Mouse (Mus musculus): Measurements from ENCODE around the gene Anp32b.

Anp32b gene

DNA sequence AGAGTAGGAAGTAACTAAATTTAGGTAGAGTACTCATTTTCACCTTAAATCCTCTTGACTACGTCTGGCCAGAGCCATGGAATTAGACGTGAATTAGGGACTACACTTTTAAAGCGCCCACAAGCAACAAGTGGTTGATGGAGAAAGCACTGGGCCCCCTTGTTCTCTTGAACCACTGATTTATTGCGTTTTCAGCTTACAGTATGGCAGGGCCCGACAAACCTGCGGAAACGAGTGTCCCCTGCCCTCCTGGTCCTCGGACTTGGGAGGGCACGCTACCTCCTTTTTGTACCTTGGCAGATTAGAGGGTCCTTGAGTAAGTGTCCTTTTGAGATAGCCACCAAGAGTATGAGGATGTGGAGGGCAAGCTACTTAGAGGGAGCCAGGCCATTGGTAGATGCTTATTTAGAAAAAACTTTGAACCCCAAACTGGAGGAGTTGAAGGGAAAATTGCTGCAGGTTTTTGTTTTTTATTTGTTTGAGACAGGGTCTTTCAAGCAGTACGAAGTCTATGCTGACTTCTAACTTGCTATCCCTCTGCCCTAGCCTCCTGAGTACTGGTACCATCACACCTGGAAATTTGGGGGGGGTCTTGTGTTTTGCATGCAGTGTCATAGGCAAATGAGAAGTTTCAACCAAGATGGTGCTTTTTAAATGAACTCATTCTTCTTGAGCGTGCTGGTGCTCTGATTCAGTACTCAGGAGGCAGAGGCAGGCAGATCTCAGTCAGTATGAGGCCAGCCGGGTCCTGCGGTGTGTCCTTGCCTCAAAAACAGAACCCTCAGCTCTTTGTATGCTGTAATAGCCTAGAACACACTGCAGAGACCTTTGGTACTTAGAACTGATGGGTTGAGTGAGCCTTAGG, 2.4 kb downstream of the Anp32b start:
- no peak for DNase-seq (ENCODE audit: low read depth, low spot score)

DNA sequence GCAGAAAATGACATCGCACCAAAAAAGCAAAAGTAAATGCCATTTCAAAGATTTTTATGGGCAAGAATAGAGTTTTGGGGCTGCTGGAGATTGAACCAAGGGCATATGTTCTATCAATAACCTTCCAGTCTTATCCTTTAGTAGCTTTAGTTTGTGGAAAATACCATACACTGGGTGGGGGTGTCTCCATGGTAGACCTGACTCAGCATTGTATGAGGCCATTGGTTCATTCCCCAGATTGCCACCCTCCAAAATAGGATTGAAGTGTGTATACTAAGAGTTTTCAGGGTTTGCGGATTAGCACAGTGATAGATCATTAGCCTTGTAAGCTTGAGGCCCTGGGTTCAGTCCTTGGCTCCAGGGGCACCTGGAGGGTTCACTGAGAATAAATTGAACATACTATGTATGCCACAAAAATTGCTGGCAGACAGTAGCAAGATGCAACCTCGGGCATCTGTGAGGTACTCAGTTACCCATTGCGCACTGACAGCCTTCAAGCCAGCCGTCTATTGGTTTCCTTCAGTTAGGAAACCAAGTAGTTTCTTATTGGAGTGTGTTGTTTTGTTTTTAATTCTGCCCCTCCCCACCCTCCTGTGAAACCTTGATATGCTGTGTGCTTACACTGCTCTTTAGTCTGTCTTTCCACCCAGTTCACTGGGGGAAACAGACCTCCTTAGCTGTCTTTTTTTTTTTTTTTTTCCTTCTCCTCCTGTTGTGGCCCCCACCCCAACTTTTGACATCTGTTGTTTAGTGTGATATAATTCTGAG, 3.6 kb downstream of the Anp32b start:
- DNase-seq (ENCODE audit: low read depth, low spot score), result no peak

DNA sequence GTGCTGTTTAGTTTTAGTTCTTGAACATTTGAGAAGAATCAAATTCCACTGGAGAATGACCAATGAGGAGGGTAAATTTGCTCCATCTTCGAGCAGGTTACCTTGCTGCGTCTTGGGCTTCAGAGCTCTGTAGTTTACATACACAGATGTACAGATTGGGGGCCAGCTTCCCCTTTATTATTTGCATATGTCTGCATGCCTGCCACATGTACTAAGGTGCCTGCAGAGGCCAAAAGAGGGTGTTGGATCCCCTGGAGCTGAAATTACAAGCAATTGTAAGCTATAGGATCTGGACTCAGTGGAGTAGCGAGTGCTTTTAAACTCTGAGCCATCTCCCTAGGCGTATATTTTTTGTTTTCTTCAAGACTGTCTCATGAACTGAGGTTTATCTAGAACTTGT, 6.1 kb downstream of the Anp32b start:
- no peak for DNase-seq (ENCODE audit: low read depth, low spot score)

DNA sequence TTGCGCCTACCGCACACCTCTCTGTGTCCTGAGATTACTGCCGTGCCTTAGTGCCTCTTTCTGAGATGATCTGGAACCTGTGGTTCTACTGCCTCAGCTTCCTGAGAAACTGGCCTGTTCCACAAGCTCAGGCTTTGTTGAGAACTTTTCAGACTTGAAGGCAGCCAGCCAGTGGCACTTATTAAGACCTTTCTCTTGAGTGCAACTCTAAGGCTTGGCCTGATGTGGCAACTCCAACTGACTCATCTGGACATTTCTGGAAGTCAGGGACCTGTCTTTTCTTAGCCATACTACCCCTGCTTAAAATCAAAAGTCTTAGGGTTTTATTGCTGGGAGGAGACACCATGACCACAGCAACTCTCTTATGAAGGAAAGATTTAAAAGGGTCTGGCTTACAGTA, 6.5 kb downstream of the Anp32b start:
- no peak for DNase-seq (ENCODE audit: low read depth, low spot score)

DNA sequence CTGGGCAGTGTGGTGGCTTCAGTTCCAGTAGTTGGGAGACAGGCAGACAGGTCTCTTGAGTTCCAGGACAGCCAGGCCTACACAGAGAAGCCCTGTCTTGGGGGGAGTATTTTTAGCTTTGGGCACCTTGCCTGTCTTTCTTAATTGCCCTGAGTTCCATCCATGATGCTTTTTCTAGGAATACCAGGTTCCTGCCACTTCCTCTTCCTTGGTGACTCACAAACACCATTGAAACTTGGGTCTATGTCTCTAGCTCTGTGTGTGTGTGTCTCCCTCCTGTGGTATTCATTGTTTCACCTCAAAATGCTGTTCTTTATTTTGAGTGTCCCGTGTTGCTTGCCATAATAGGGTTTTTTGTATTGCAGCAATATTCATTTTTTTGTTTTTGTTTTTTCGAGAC, 7.7 kb downstream of the Anp32b start:
- no peak for DNase-seq (ENCODE audit: low read depth, low spot score)

DNA sequence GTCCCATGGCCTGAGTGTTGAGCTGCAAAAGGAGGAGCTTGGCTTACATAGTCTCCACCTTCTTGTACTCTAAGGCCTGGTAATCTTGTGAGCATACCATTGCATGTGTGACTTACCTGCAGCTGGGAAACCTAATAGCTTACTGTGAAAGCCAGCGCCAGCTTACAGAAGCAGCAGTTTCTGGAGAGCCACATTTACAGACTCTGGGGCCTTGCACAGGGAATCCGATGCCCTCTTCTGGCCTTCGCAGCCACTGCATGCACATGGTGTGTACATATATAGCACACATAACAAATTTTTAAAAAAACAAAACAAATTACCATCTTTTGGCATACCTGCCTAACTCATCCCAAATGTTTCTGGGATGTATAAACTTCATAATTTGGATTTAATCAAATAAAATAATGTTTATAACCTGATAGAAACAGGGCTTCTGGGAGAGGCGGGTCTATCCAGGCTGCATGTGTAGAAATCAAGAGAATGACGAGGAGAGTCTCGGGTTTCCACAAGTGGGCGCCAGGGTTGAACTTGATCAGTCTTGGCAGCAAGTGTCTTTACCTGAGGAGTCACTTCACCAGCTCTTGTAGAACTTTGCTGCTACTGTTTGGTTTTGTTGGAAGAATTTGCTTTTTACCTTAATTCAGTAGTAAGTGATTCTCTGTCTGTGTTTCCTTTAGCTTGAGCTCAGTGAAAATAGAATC, 12.6 kb downstream of the Anp32b start:
- DNase-seq (ENCODE audit: low read depth, low spot score), result no peak

DNA sequence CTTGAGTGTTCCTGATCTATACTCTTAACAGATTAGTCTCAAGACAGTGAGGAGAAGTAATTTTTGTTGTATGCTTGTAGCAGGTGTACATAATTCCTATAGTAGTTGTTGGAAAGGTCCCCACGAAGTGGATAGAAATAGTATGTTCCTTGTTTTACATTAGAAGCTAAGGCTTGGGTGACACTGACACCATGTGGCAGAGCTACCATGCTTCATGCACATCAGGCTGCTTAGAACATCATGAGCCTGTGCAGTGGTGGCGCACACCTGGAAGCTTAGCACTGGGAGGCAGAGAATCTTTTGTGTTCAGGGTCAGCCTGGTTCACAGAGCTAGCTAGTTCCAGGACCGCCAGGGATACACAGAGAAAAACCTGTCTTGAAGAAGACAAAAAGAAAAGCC, 15.0 kb downstream of the Anp32b start:
- DNase-seq (ENCODE audit: low read depth, low spot score), result no peak

DNA sequence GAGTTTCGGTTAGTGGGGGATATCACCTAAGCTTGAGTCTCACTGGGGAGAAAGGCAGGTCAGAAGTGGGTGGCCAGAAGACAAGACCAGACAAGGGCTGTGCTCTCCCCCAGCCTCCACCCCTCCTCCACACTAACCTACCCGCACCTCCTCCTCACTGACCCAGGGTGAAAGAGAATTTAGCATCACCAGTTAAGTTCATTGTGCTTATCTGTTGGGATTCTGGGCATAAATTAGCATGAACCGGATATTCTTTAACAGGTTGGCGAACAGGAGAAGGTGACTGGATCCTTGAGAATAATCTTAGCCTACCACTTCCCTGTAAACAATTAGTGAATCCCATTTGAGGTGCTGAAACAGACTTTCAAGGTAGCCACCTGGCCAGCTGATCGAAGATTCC, 24.4 kb downstream of the Anp32b start:
- no peak for DNase-seq (ENCODE audit: low read depth, low spot score)

DNA sequence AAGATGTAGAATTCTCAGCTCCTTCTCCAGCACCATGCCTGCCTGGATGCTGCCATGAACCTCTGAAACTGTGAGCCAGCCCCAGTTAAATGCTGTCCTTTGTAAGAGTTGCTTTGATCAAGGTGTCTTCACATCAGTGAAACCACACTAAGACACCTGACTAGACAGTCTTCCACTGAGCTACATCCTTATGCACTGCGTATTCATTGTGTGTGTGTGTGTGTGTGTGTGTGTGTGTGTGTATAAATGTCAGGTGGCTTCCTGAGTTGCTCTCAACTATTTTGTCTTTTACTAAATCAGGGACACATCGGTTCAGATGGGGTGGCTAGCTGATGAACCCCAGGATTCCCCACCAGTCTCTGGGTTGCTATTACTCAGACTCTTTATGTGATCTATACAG, 28.4 kb downstream of the Anp32b start:
- DNase-seq (ENCODE audit: low read depth, low spot score), result no peak

DNA sequence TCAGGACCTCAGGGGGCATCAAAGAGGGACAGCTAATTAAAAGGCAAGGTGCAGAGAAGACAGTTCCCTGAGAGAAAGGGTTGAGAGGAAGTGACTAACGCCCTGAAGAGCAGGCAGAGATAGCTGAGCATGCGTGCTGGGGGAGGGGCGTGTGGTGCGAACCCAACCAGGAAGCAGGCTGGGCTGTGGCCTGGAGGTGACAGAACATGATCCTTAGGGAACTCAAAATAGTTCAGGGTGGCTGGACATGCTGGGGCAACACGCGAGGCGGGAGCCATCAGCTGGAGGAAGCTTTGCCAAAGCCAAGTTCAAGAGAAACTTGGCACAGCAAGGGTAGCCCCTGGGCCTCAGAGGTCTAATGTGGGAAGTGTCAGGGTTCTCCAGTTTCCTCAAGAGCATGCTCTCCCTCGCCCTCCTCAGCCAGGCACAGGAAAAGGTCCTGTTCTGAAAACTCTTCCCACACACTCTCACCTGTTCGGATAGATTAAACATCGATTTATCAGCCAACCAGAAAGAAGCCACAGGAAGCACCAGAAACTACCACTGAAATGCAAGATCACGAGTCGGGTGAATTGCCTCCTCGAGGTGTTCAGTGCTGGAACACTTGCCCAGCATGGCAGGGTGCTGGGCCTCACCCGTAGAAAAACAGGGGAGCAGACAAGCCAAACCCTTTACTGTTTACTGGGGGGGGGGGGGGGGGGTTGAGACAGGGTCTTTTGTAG, 35.2 kb downstream of the Anp32b start:
- no peak for DNase-seq (ENCODE audit: low read depth, low spot score)

DNA sequence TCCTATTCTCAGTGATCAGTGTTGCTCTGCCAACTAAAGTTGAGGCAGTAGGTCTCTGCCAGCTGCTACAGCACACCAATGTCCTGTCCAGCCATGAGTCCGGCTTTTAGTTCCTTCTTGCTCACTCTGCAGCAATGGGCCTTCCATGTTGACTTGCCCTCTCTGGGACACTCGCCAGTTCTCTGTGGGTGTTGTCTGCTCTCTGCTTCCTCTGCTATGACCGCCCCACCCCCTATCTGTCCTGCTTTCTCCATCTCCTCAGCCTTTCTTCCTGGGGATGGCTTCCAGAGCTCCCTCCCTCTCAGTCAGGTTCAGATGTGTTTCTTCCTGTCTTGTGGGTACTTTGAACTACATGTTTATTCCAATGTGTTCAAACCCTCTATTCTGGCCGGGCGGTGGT, 36.6 kb downstream of the Anp32b start:
- no peak for DNase-seq (ENCODE audit: low read depth, low spot score)

DNA sequence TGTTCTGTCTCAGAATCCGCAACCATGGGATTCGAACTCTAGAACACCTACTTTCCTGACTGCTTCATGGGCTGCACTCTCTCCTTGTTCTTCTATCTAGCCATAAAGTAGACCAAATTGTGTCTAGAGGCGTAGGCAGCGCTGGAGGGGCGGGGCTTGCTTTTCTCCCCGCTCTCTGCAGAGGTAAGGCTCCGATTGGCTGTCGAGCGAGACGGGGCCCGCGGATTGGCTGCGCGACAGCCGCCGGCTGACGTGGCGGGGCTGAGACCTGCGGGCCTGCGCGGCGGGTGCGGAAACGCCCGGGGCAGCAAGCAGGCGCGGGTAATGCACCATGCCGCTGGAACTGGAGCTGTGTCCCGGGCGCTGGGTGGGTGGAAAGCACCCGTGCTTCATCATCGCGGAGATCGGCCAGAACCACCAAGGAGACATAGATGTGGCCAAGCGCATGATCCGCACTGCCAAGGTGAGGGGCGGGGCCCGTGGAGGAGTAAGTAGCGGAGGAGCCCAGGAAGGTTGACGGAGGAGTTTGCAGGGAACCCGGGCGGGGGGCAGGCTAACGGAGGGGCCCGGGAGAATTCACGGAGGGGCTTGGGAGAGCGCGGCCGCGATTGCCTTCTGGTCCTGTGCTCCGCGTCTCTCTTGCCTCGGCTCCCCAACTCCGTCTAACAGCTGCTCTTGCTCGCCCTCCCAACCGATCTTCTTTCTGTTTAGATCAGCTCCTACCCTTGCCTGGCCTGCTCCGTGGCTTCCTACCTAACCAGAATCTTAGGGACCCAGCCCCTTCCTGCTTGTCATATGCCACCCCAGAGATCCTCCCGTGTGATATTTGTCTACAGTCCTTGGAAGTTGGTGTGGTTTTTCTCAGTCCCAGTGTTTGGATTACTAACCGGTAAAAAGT, 38.6 kb downstream of the Anp32b start, which contains the start of gene Nans:
Nans (plus strand) TSS at position 221 of the 898 bp plus-strand sequence.
- DNase-seq (ENCODE audit: low read depth, low spot score), result peak; percentile 67

DNA sequence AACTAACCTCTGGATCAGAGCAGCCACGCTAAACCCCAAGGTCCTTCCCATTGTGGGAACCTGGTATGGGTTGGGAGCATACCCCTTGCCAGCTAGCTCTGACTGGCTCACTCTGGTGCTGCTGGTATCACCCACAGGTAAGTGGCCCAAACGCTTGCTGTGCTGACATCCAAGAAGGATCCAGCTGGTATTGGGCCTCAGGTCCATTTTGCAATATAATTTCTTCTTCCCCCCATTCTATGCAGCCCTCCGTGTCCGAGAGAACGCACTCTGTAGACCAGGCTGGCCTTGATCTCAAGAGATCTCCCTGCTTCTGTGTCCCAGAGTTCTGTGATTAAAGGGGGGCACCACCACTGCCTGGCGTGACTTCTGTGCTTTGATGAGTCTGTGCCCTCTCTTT, 42.4 kb downstream of the Anp32b start:
- DNase-seq (ENCODE audit: low read depth, low spot score), result no peak

DNA sequence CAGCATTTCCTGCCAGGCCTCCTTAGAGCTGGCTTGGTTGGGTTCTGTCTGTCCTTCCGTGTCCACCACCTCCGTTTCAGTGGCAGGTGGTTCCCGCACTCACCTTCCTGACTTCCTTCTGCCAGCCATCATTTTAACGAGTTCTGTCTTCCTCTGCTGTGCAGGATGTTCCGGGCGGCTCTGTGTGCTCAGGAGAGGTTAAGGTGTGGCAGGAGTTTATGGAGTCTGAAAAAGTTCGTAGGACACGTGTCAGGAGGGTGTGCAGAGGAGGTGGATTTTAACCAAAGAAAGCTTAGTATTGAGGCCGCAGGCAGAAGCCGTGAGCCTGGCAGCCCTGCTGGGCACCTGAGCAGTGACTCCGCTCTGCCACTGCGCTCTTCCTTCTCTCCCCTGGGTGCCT, 44.8 kb downstream of the Anp32b start:
- DNase-seq (ENCODE audit: low read depth, low spot score), result no peak

DNA sequence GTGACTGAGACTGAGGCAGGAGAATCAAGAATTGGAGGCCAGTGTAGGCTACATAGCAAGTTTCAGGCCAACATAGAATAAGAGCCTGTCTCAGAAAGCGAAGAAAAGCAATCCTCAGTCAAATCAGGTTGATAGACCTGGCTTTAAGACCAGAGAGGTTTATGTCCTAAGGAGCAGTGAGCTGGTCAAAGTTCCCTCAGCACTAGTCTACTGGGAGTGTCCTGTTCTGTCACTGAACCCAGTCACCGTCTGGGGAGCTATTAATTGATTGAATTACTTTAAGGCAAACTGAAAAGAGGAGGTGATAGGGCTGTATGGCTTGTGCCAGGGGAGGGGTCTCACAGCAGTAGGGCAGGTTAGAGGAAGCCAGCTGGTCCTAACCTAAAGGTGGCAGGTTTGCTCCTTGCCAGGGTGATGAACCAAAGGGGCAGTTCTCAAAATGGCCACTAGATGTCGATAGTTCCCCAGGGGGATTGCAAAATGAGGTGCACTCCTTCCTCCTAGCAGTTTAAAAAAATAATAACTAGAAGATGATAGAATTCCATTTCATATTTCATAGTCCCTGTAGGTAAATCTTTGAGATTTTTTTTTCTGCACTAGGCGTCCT, 46.7 kb downstream of the Anp32b start:
- peak; percentile 40 for DNase-seq (ENCODE audit: low read depth, low spot score)

DNA sequence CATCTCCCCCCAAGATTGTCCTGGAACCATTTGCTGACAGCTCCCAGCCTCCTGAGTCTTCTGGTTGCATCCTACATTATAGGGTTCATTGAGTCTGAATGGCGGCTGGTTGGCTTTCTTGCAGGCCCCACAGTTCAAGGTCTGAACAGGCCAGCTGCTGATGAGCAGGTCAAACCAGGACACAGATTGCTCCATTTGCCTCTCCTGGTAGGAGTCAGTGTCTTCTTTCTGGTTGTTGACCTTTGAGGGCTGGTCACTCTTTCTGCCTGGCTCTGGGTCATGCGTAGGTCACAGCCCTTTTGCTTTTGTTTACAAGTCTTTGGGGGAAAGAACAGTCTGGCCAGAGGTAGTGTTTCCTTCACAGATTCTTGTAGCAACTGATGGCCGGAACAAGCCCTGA, 47.8 kb downstream of the Anp32b start:
- DNase-seq (ENCODE audit: low read depth, low spot score), result no peak

DNA sequence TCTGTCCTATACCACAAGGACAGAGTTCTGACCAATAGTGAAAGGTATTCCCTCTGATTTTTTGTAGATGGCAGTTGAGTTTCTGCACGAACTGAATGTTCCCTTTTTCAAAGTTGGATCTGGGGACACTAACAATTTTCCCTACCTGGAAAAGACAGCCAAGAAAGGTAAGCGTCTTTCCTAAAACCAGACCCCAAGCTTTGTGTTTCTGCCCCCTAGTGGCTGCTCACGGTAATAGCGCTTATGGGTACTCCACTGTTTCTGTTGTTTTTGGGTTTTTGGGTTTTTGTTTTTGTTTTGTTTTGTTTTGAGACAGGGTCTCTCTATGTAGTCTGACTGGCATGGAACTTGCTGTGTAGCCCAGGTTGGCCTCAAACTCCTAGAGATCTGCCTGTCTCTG, 48.3 kb downstream of the Anp32b start:
- no peak for DNase-seq (ENCODE audit: low read depth, low spot score)

DNA sequence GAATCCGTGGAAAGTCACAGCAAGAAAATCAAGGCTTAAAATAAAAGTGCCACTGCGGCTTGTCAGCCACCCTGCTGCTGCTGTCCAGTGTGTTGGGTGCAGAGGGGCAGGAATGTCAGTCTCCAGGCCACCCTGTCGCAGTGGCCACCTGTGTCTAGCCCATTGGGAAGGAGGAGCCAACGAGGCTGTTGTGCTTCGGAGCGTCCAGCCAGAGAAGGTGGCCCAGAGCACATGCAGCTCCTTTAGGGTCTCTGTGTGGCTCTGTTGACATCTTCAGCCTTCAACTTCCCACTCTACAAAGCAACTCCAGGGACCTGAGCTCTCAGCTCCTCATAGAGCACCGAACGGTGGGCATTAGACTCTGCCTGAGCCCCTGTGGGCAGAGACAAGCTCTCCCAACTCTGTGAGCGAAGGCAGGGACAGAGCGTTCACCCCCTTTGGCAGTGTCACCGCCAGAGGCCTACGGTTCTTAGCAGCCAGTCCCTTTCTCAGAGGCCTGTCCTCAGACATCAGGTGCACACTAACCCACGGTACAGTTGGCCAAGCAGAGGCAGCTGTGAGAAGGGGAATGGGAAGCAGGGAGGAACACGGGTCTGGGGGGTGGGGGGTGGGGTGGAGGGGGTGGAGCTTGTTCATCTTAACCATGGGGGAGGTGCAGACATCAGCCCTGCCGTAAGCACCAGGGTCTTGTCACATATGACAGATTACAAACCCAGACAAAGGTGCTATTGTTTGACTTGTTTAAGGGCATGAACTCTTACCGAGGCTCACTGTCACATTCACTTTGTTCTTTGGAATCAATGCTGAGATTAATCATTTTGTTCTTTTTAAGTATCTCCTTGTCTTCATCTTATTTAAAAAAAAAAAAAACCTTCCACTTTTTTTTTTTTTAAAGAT, 52.2 kb downstream of the Anp32b start:
- no peak for DNase-seq (ENCODE audit: low read depth, low spot score)

DNA sequence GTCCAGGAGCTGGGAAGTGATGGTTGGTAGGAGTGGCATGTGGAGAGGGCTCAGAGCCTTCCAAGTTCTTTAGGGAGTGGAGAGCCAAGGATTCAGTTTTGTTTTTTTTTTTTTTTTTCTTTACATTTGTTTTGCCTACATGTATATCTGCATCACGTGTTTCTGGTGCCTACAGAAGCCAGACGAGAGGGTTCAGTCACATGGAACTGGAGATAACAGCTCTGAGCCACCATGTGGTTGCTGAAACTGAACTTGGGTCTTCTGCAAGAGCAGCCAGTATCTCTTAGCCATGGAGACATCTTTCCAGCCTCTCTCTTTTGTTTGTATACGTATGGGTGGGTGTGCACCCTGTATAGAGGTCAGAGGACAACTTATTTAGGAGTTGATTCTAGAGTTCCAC, 53.2 kb downstream of the Anp32b start:
- no peak for DNase-seq (ENCODE audit: low read depth, low spot score)

Data from retina, adult 2 months (tissue).